Mouse (Mus musculus) v-Abl transformed pro-B cells (cell line): ENCODE measurements around the gene Ifnz.
"Not testable (repeated sequence)": the region's sequence is repeated elsewhere in the genome, so short reads cannot be mapped to it uniquely, and the experiment has no call there.

ENCODE experiments used
- in situ Hi-C, 2 experiments: fragments of 400-800 bp; cut with MboI; formaldehyde crosslinking; loops; one replicate each; pipeline ENCODE4 v1.15.1; 2025; ENCODE audit not compliant: unreplicated experiment in 2 of 2

Gene Ifnz

DNA sequence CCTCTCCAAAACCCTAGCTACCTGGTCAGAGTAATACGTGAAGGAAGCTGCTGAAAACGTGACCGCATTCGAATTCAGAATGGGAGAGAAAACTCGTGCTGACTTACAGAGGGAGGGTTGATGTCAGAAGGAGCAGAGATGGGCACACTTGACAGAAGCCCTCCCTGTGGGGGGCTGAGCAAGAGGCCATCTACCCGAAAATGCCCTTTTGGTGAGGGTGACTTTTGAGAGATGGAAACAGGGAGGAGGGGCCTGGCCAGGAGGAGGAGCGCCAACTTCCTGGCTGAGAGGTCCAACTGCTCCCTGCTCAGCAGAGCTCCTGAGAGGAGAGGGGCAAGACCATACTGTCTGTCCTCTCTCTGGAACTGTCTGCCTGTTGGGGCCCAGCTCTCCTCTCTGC is at the start of gene Ifnz:
Gene Ifnz, plus strand, starts transcription at position 301 of the 400 bp plus-strand sequence.
- in situ Hi-C loops = not testable (repeated sequence)

- in situ Hi-C loops = no loop called here
These were observed 43.5 kb upstream of the Ifnz start for GRCm38 (mm10) chr4:88738480-88738879.

DNA sequence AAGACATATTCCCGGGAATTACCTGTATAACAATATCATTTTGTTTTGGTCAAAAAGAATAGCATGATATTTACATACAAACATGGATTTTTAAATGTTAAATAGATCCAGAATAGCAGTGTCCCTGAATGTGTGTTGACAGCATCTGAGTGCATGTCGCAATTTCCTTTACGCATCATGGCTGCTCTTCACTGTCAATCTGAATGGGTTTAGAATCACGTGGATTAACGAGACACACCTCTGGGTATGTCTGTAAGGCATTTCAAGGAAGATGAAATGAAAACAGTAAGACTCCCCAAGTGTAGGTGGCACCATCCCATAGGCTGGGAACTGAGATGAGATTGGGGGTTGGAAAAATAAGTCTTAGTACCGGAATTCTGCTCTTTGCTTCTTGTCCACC is 42.9 kb upstream of the Ifnz start:
- in situ Hi-C loops = no loop called here

- in situ Hi-C loops = no loop called here
These were observed 40.5 kb upstream of the Ifnz start for GRCm38 (mm10) chr4:88741426-88741825.

- in situ Hi-C loops = no loop called here
These were observed 39.1 kb upstream of the Ifnz start for GRCm38 (mm10) chr4:88742771-88743371.

GRCm38 (mm10) chr4:88744207-88744606 is 37.7 kb upstream of the Ifnz start:
- in situ Hi-C loops = no loop called here

GRCm38 (mm10) chr4:88749926-88750325 is 32.0 kb upstream of the Ifnz start:
- in situ Hi-C loops = no loop called here

GRCm38 (mm10) chr4:88754818-88755340 is 27.1 kb upstream of the Ifnz start, which contains the start of gene Gm13271:
Gene Gm13271, plus strand, starts transcription at chr4:88754868.
- in situ Hi-C loops = not testable (repeated sequence)

DNA sequence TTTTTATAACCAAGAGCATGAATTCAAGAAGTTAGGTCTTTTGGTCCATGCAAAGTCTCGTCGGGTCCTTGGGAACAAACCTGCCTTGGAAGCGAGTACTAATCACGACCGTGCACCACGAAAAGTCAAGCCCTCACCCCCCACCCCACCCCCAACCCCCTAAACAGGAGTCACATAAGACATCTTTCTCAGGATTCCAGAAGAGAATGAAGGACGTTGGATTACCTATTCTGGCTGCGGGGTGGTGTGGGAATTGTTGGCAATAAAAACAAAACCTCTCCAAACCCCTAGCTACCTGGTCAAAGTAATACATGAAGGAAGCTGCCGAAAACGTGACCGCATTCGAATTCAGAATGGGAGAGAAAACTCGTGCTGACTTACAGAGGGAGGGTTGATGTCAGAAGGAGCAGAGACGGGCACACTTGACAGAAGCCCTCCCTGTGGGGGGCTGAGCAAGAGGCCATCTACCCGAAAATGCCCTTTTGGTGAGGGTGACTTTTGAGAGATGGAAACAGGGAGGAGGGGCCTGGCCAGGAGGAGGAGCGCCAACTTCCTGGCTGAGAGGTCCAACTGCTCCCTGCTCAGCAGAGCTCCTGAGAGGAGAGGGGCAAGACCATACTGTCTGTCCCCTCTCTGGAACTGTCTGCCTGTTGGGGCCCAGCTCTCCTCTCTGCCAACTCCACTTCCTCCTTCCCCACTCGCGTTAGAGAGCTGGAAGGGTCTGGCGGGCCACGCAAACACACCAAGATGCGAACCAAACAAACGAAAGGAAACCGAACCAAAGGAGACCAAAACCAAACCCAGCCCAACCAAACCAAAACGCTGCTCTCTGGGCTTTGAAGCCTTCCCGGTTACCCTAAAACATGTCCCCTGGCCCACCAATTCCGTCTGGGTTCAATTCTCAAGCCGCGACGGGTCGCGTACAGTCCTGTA is 25.1 kb upstream of the Ifnz start:
- in situ Hi-C loops = not testable (repeated sequence)

DNA sequence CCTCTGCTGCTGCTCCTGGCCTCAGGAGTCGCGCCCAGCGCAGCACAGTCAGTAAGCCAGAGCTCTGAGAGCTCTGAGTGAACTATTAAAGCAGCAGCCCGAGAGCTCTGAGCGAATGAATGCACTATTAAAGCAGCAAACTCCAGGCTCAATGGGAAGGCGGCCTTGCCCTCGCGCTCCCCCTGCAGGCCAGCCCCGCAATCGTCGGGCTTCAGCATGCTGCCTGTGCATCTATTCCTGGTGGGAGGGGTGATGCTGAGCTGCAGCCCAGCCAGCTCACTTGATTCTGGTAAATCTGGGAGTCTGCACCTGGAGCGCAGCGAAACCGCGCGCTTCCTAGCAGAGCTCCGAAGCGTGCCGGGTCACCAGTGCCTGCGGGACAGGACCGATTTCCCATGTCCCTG is 24.3 kb upstream of the Ifnz start:
- in situ Hi-C loops = not testable (repeated sequence)

DNA sequence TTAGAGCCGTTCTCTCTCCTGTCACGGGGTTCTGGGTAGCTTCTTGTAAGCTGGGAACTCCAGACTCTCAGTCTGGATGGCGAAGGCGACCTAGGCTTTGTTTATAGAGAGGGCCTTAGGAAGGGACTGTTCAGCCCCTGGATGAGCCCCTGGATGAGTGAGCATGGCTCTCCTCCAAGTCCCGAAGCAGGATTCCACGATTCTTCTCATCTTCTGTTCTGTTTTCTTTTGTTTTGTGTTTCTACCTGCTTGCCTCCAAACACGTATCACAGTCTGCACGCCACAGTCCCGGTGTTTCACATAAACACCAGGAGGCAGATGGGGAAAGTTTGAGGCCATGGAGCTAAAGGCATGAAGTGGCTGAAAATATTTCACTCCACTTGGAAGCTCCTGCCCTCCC is 23.2 kb upstream of the Ifnz start:
- in situ Hi-C loops = not testable (repeated sequence)

GRCm38 (mm10) chr4:88759610-88760268 is 22.2 kb upstream of the Ifnz start, which contains the start of gene Gm13283:
Gene Gm13283, plus strand, starts transcription at chr4:88760119.
- in situ Hi-C loops = not testable (repeated sequence)

- in situ Hi-C loops = not testable (repeated sequence)
These were observed 21.5 kb upstream of the Ifnz start for GRCm38 (mm10) chr4:88760431-88760830.

- in situ Hi-C loops = not testable (repeated sequence)
These were observed 20.2 kb upstream of the Ifnz start for GRCm38 (mm10) chr4:88761776-88762175.

- in situ Hi-C loops = not testable (repeated sequence)
These were observed 19.6 kb upstream of the Ifnz start for GRCm38 (mm10) chr4:88762341-88762740.

DNA sequence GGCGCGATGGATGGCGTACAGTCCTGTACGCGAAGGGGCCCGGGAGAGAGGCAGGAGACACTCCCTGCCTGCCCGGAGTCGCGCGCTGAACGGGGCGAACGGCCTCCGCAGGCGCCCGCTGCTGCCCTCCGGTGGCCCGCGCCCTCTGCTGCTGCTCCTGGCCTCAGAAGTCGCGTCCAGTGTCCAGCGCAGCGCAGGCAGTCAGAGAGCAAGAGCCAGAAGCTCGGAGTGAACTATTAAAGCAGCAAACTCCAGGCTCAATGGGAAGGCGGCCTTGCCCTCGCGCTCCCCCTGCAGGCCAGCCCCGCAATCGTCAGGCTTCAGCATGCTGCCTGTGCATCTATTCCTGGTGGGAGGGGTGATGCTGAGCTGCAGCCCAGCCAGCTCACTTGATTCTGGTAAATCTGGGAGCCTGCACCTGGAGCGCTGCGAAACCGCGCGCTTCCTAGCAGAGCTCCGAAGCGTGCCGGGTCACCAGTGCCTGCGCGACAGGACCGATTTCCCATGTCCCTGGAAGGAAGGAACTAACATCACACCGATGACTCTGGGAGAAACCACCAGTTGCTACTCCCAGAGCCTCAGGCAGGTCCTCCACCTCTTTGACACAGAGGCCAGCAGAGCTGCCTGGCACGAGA is 18.4 kb upstream of the Ifnz start:
- in situ Hi-C loops = not testable (repeated sequence)

- in situ Hi-C loops = not testable (repeated sequence)
These were observed 8.4 kb upstream of the Ifnz start, which contains the start of gene Gm13290 for GRCm38 (mm10) chr4:88773534-88773933. Gene Gm13290, plus strand, starts transcription at chr4:88773834.

GRCm38 (mm10) chr4:88776622-88777021 is 5.3 kb upstream of the Ifnz start, which contains the start of gene Gm13289:
Gene Gm13289, plus strand, starts transcription at chr4:88776922.
- in situ Hi-C loops = not testable (repeated sequence)

DNA sequence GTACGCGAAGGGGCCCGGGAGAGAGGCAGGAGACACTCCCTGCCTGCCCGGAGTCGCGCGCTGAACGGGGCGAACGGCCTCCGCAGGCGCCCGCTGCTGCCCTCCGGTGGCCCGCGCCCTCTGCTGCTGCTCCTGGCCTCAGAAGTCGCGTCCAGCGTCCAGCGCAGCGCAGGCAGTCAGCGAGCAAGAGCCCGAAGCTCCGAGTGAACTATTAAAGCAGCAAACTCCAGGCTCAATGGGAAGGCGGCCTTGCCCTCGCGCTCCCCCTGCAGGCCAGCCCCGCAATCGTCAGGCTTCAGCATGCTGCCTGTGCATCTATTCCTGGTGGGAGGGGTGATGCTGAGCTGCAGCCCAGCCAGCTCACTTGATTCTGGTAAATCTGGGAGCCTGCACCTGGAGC is 2.4 kb upstream of the Ifnz start, which contains the start of gene Gm13272:
Gene Gm13272, plus strand, starts transcription at position 301 of the 400 bp plus-strand sequence.
- in situ Hi-C loops = not testable (repeated sequence)

- in situ Hi-C loops = not testable (repeated sequence)
These were observed 1.6 kb upstream of the Ifnz start for GRCm38 (mm10) chr4:88780320-88780719.
